Mouse (Mus musculus) embryonic fibroblast, embryonic 13.5 days (primary cell): ENCODE data around the gene Zrsr1. TPM values are rescaled to one million over a fixed set of nuclear protein-coding genes. Genes with fewer than 3 reads are reported as not detected.
A peak's percentile ranks its signal among the peaks of the same experiment; 100 is the strongest.

Experiments
- H3K27ac ChIP-seq: 2 replicates; pipeline ENCODE4 v1.5.1; 2012; ENCODE audit warnings: low read length, control low read depth, inconsistent platforms; ENCODE audit not compliant: insufficient read depth
- H3K4me1 ChIP-seq: 2 replicates; pipeline ENCODE4 v1.6.1; 2011; ENCODE audit warnings: low read length; ENCODE audit not compliant: control insufficient read depth, insufficient read depth
- H3K4me3 ChIP-seq: 2 replicates; pipeline ENCODE4 v1.5.1; 2011; ENCODE audit warnings: mild to moderate bottlenecking, control low read depth, low read length; ENCODE audit not compliant: insufficient read depth
- CTCF ChIP-seq: IDR thresholded peaks from 2 replicates; pipeline ENCODE4 v1.5.1; 2011; ENCODE audit warnings: mild to moderate bottlenecking, control low read depth, low read length, moderate library complexity, borderline replicate concordance; ENCODE audit not compliant: insufficient read depth
- POLR2A ChIP-seq: IDR thresholded peaks from 2 replicates; pipeline ENCODE4 v1.6.1; 2011; ENCODE audit warnings: low read depth, mild to moderate bottlenecking, control low read depth, low read length, moderate library complexity
- polyA plus RNA-seq: library from polyadenylated mRNA; stranded (reverse); fragments of >200 nt; gene quantifications from 2 replicates; pipeline ENCODE4 v1.2.4, GENCODE M21; 2011; ENCODE audit warnings: low read depth; ENCODE audit not compliant: missing spikeins, insufficient read length

The Zrsr1 gene
- polyA plus RNA-seq, 1 experiment: 12.6 TPM

DNA sequence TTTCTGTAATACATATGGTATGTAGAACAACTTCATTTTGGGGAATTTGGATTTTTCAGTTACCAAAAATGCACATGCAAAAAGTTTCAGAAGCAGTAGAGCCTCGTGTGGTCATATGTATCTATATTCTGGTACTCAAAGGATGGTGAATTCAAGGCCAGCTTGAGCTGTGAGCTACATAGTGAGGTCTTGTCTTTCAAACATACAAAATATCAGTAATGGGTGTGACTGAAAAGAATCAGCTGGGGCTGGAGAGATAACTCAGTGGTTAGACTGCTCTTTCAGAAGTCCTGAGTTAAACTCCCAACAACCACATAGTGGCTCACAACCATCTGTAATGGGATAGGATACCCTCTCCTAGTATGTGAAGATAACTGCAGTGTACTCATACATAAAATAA lies 26.5 kb downstream of the Zrsr1 start:
- TF ChIP-seq CTCF (no peak), POLR2A (no peak)
- H3K4me1 ChIP-seq: no peaks in the 10 kb centered on the region; the same call in 1 of the 2 replicates
- H3K27ac ChIP-seq: no peak overlapping the region
- H3K4me3 ChIP-seq: no peak overlapping the region

DNA sequence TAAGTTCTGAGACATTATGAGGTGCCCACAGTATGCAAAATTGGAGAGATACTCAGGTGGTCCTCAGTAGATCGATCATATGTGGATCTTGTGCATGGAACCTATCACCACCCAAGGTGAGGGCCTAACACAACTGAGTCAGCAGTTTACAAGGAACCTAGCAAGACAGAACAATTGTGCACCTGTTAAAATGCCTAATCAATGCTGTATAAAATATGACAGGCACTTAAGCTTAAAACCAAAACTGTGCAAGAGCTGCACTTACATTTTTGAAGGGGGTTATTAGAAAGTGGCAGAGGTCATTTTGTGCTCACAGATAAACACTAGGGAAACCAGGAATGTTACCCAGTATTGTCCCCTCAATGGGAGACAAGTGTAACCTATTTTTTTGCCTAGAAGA lies 33.5 kb downstream of the Zrsr1 start:
- no peak for TF ChIP-seq POLR2A
- no peak for TF ChIP-seq CTCF
- Histone ChIP-seq H3K4me3 (no peak overlapping the region), H3K27ac (no peak overlapping the region), H3K4me1 (no peaks in the 10 kb centered on the region; the same call in 1 of the 2 replicates)

DNA sequence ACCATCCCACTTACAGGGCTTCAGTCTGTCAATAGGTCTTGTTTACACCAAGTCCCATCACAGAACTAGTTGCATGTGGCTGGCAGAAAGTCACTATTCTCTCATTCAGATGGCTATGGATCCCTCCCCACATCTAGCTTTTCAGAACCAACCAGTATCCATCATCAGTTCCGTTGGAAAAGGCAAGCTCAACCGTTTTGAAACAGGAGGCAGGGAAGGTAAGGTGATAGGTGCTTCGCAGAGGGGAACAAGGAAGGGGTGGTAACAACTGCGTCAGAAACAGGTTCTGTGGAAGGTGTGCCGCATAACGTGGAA lies 35.3 kb downstream of the Zrsr1 start:
- no peak for TF ChIP-seq POLR2A
- TF ChIP-seq CTCF: no peak
- no peaks in the 10 kb centered on the region; the same call in 1 of the 2 replicates for H3K4me1 ChIP-seq
- H3K27ac ChIP-seq: no peak overlapping the region
- peak overlapping the region; percentile 5; the same call in 1 of the 2 replicates for H3K4me3 ChIP-seq

DNA sequence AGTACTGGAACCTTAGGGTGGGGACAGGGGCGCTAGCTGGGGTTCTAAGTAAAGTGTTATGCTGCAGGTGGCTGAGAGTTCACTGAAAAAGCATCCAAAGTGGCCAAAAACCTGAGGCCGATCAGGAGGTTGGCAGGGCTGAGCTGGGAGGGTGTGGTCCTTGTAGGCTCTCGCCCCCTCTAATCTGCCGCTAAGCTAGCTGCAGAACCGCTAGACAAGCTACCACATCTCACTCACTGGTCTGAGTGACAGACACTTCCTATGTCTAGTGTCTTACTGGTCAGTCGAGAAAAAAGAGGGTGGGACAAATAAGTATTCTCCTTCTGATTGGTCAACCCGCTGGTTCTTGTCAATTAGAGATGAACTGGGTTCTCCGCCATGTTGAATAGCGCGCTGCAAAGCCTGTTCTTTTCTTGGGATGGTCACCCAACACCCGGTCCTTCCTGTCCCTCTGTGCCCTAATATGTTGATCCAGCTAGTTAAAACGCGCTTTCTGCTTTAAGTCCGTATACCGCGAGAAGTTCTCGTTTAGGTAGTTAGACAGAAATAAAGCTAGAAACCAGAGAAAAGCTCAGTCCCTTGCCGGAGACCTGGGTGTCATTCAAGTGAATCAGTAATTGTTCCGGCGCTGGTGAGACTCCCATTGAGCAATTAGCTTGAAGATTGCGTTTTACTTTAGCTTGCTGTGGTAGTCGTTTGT lies 35.8 kb downstream of the Zrsr1 start, which contains the start of gene Fam161a:
Gene Fam161a, plus strand, starts transcription at position 51 of the 700 bp plus-strand sequence.
- TF ChIP-seq POLR2A (peak; percentile 65; the same call in 1 of the 2 replicates), CTCF (no peak)
- Histone ChIP-seq H3K27ac (peak within 1 kb of the TSS; percentile 82), H3K4me1 (no peaks in the 10 kb centered on the region; the same call in 1 of the 2 replicates), H3K4me3 (peak within 1 kb of the TSS; percentile 77)

DNA sequence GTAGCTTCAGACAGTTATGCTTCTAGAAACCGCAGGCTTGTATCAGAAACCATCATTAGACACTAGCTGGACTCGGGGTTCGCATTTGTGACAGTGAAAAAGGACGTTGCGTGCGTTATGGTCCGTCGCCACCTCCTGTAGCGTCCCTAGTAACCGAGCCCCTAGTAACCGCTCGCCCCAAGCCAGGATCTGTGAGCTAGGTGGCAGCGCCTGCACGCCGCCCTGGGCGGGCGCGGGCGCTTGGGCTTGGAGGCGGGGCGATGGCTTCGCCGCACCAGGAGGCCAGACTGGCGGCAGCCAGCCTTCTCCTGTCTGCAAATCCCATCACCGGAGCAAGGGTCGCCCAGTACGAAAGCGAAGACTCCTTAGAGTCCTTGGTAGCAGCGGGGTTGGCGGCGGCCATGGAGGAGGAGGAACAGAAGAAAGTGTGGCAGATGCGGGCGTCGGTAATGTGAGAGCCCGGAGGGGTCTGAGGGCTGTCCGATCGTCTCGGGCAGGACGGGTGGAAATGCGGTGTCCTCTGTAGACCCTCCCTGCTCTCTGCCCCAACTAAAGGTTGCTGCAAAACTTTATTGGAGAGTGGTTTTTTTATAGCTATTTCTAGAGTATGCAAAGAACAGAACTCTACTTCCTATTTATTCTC lies 36.5 kb downstream of the Zrsr1 start:
- Histone ChIP-seq H3K4me3 (peak overlapping the region; percentile 77), H3K27ac (peak overlapping the region; percentile 82), H3K4me1 (no peaks in the 10 kb centered on the region; the same call in 1 of the 2 replicates)
- peak; percentile 89 for TF ChIP-seq POLR2A
- TF ChIP-seq CTCF: no peak

DNA sequence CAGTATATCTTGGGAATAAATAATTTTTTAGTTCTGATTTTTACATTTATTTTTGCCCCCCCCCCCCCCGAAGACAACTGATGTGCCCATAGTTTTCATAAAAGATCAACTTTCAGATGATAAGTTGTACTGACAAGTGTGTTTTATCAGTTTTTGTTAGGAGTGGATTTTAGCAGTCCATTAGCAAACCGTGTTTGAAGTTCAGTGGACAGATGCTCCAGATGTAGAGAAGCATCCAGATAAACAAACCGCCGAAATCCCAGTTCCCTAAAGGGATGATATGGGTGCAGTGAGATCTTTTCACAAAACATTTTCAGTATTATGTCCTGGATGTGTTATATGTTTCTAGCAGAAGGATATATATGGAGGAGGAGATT lies 37.0 kb downstream of the Zrsr1 start:
- H3K4me1 ChIP-seq: no peaks in the 10 kb centered on the region; the same call in 1 of the 2 replicates
- peak overlapping the region; percentile 77; the same call in 1 of the 2 replicates for H3K4me3 ChIP-seq
- TF ChIP-seq CTCF: no peak
- TF ChIP-seq POLR2A: no peak
- no peak overlapping the region for H3K27ac ChIP-seq

DNA sequence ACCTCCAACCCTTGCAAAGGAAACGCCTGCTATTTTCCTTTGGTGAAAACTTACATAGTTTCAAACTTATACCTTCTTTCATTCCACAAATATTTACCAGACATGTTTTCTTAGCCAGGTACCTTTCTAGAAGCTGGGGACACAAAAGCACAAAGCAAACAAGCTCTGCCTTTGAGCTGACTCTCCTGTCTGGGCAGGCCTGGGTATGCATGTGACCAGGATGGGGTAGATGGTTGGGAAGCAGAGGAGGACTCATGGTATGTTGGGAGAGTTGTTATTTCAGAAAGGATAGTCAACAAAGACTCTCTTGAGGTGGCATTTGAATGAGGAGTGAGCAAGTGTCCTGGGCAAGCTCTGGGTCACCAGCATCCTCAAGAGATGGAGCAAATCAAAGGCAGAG lies 41.3 kb downstream of the Zrsr1 start:
- Histone ChIP-seq H3K4me3 (no peak overlapping the region), H3K4me1 (no peaks in the 10 kb centered on the region), H3K27ac (no peak overlapping the region)
- no peak for TF ChIP-seq POLR2A
- TF ChIP-seq CTCF: no peak

DNA sequence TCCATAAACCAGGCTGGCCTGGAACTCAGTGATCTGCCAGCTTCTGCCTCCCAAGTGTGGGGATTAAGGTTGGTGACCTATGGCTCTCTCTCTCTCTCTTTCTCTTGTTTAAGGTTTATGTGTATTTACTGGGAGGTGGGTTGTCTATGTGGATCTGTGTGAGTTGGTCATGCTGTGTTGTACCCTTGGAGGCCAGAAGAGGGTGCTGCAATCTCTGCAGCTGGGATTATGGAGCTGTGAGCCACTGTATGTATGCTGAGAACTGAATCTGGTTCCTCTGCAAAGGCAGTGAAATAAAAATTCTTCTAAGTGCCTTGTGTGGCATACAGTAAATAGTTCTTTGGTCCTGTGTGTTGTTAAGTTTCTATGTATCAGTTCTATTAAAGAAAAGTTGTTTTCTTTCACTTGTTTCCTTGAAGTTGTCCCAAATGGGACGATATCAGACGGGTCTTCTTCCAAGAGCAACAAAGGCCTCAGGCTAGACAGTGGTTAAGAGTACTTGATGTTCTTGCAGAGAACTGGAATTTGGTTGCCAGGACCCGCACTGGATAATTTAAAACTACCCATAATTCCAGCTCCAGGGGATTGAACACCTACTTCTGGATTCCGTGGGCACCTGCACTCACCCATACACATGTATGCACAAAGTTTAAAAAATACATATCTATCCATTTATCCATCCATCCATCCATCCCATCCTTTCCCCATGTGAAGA lies 41.9 kb downstream of the Zrsr1 start:
- Histone ChIP-seq H3K4me1 (no peaks in the 10 kb centered on the region), H3K4me3 (no peak overlapping the region), H3K27ac (no peak overlapping the region)
- TF ChIP-seq CTCF (no peak), POLR2A (no peak)

DNA sequence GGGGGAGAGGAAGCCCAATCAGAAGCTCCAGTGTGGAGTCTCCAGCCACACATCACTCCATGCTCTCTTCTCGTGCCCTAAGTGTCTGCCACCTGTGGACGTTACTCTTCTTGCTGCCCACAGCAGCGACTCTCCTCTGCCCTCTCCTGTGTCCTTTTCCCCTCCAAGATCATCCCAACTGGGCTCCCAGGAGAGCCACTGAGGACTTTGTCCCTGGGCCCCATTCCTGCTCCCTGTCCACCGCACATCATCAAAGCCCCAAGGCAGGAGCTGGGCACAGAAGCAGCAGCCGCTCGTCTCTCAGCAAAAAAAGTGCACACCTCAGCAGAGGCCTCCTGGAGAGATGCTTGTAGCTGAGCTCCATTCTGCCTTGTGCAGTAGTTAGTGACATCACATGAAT lies 43.2 kb downstream of the Zrsr1 start:
- TF ChIP-seq POLR2A (no peak), CTCF (no peak)
- Histone ChIP-seq H3K27ac (no peak overlapping the region), H3K4me1 (no peaks in the 10 kb centered on the region), H3K4me3 (no peak overlapping the region)
